Mouse (Mus musculus) retina, postnatal 7 days (tissue): Measurements from ENCODE around the gene Slc30a10.

ENCODE experiments used
- DNase-seq: peaks from one replicate; pipeline ENCODE4 v3.0.0-alpha.2; 2012; ENCODE audit warnings: low read depth, low spot score

The Slc30a10 gene

DNA sequence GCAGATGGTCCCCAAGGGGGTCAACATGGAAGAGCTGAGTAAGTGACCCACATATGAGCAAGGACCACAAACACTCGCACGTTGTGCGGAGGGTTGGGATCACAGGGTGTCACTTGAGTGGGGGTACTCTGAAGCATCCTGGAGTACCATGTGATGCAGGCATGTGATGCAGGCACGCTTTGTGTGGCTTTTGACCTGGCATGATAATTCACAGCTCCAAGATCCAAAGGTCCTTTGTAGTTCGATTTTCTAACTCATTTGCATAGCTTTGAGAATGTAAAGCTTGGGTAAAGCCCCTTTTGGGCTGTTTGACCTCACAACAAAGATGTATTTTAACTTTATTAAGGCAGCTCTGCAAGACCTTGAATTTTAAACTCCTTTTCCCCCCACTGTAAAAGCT lies 8.2 kb downstream of the Slc30a10 start:
- no peak for DNase-seq

DNA sequence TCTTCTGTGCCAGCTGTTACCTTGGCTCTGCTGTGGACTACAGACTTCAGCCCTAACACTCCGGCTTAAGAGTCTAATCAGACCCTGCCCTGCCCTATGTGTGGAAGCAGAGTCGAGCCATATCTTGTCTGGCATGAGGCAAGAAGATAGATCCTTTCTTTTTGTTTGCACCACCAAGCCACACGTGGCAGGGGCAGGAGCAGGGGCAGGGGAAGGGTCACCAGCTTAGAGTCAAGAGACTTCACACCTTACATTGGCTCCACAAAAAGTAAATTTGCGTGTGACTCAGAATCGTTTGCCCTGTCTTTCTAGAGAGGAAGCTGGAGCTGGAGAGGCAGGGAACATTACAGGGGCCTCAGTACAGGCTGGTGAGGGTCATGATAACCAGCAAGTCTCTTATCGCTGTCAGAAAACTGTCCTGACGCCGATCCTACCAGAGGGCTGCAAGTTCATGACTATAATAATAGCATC lies 14.9 kb downstream of the Slc30a10 start:
- DNase-seq = no peak

DNA sequence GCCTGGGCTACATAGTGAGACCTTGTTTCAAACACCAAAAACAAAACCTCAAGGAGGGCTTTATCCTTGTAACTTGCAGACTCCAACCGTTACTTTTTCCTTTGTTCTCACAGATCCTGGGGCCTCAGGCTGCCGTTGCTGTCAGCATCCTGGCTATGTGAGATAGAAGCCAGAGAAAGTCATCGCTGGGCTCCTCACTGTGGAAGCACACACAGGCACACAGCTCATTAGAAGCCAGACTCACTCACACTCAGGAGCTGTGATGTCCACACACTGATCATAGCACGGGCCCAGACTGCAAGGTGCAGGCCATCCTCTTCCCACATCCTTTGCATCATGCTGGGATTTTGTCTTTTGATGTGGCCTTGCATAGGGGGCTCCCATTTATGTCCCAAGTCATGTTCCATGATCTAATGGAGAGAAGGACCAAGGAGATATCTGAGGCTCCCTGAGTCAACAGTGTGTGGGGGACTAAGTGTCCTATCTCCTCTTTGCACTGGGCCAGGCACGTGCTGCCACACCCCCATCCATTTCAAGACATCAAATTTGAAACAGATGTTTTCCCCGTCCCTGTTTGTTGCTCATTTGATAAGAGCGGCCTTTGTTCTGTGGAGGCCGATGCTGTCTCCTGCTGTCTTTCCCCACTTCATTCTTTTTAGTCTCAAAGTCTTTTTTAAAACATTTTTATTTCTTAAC lies 17.5 kb downstream of the Slc30a10 start:
- no peak for DNase-seq

DNA sequence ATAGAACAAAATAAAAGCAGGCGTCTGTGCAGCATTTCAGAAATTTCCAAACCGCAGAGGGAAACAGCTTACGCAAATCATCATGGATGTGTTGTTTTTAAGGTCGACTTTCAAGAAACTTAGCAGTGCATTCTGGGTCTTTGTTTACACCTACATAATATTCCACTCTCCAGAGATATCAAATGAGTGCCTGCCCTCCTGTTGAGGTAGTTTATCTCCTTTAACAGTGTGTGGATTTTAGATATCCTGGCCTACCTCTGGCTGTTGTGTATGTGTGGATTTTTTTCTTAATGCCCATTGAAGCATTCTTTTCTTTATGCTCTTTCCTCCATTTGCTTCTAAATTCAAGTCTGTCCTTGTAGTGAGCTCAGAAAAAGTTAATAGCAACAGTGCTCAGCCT lies 18.1 kb downstream of the Slc30a10 start:
- no peak for DNase-seq

DNA sequence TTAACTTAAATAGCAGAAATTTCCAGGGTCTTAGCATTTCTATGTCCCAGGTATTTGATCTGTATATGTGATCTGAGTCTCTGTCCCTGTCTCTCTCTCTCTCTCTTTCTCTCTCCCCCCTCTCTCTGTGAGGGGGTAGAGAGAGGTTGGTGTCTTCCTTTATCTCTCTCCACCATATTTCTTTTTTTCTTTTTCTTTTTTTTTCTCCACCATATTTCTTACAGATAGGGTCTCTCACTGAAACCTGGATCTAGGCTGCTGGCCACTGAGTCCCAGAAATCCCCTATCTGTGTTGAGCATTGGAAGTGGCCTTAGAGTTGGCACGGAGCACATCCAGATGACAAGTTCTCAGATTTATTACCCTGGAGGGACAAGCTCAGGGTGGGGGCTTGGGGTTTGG lies 18.8 kb downstream of the Slc30a10 start:
- DNase-seq = no peak

DNA sequence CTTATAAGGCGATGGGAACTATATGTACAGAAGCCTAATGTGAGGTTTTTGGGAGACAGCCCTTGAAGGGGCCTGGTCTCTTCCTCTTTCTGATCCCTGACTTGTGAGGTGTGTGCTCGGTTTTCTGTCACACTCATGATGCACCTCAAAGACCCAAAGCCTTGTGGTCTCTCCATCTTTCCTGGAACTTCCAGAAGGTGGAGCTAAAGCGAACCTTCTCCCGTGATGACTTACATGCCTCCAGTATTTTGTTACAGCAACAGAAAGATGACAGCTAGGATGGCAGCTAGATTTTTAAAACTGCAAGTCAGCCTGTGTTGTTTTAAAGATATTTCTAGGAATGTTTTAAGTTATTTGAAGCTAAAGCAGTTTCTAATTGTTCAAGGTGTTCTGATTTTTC lies 25.2 kb downstream of the Slc30a10 start:
- no peak for DNase-seq

DNA sequence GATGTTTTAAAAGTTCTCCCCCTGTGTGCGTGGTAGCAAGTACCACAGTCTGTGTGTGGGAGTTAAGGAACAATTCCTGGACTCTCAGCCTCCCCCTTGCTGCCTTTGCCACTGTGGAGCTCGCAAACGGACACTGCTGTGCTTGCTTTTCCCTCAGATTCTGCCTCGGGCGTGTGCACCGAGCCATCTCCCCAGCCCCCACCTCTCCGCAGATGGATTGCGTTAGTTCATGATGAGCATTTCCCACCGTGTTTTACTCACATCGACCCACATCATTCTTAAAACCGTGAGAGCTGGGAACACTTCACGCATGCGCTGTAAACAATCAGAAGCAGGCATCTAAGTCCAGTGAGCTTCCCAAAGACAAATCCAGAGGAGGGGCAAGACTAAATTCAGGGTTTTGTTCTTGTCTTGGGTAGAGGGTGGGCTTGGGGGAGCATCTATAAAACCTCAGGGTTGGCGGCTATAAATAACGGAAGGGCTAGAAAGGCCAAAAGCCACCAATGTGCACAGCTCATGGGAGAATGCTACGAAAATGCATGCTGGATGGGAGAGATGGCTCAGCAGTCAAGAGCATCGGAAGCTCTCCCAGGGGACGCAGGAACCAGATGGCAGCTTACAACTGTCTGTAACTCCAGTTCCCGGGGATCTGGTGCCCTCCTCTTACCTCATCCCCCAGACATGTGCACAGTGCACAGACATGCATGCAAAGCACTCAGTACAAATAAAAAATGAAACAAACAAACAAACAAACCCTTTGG lies 27.5 kb downstream of the Slc30a10 start:
- DNase-seq = peak; percentile 19

DNA sequence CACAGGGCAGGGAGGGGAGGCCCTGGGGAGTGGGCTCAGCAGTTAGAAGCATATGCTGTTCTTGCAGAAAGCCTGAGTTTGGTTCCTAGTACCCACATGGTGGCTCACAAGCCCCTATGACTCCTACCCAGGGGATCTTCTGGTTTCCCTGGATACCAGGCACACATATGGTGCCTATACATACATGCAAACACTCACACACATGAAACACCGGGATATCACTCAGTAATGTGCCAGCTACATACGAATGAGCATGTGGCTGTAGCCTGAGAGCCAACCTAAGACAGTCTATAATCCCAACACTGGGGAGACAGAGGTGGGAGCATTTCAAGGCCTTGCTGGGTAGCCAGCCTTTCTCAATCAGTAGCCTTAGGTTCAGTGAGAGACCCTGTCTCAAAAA lies 28.1 kb downstream of the Slc30a10 start:
- no peak for DNase-seq

DNA sequence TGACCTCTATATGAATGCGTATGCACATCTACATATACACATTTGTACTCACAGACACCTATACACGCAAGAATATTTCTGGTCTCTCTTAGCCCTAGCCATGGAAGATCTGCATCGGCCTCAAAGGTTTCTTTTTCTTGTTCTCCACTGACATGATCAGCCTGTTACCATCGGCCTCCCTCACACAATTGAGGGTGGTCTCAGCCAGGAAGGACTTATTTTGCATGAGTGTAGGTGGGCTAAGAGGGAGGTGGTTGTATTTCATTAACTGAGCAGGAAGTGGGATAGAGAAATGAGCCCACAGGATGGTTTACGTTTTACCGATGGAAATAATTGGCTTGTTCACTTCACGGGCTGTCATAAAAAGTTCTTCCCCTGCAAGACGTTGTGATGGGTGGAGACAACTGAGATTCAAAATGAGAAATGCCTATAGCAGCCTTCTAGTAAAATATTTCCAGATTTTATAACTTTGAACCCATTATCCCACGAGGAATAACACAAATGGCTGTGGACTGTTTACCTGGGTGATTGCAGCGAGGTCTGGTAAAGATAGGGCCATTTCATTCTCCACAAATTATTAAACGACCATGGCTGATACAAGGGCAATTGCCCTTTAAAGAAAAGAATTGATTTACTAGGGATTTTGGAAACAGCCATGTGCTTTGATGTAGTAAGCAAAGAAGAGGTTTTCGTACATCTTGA lies 28.9 kb downstream of the Slc30a10 start:
- no peak for DNase-seq

DNA sequence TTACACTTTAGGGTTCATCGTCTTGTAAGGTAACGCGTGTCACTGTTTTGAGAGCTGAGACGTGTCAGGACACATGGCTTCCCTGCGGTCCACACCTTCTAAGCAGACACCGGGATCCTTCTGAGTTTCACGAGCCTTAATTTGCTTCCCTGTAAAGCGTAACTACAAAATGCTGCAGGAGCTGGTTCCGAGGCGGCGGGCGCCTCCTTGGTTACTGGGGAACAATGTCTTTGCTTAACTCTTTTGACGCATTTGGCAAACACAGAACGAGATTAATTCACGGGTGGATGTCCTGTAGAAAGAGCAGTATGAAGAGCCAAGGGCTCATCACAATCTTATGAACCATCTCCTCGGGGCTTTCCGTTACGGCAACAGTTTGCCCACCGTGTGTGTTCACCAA lies 29.6 kb downstream of the Slc30a10 start:
- no peak for DNase-seq

DNA sequence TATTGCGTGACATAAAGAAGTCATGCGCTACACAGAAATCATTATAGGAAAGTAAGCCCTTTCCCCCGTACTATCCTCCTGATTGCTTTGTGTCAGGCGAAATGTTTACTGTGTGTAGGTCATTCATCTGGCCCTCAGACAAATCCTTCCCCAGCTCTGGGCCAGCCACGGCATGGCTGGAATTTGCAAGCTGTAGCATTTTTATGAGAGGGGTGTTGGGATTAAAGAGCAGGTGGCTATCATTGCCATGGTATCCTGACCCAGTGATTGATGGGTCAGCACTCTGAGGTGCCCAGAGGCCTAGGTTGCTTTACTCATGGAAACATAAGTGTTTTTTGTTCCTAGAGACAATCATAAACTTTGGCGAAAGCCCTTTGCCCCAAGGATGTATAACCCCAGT lies 35.2 kb downstream of the Slc30a10 start:
- no peak for DNase-seq

DNA sequence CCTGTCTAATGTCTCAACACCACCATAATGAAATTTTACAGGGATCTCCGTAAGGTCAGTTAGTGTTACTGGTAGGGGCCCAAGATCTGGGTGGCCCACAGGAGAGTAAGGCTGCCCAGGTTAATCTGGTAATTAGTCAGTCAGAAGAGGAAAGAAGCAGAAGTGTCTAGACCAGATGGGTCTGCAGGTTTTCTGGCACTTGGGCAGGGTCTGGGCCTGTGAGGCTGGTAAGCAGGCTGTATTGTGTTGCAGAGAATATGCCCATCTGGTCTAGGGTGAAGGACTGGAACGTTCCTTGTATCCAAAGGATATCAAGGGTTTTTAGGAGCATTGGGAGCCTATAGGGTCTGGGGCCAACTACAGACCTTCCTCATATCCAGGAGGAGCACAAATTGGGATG lies 36.0 kb downstream of the Slc30a10 start:
- DNase-seq = no peak

DNA sequence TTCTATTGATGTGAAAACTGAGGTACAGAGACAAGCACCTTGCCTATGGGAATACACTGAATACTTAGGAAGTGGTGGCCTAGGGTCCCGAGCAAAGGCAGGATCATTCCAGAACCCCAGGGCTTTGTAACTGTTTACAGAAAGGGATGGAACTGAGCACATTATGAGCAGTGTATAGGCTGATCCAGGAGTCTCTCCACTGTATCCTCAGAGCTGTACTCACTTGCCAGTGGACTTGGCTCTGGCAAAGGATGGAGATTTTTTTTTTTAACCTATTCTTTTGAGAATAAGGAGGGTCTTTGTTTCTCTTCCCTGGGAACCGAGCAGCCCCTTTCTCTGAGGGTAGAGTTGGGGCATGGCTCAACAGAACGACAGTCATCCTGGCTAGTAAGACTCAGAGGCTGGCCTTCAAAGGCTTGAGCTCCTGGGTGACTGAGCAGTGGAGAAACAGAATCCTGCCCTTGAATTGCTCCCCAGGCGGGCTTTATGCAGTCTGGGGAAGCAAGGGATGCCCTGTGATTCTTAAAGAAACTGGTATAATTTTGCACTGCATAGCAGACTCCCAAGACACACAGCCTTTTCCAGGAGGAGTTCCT lies 38.9 kb downstream of the Slc30a10 start:
- no peak for DNase-seq

DNA sequence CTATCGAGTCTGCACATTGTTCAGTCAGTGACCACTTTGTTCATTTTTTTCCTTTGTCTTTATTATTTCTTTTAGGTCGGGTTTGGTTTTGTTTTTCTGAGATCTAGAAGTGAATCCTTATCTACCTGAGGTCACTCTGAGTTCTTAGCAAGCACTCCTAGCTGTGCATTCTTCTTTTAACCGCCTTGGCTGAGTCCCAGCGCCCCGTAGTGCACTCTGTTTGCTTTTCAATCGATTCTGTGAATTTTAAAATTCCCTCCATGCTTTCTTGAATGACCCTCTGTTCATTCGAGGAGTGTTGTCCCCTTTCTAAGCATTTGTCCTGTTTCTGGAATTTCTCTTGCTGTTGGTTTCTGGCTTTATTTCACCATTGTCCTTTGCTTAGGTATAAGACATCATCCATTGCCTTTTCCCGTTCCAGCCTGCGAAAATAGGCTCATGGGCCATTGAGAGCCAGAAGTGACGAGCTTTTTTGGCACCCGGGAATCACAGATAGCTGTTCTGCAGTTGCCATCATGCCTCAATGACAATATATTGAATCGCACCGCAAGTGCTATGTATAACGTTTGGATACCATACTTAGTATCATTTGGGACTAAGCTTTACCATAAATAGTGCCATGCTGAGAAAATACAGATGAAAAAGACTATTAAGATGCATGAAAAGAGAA lies 42.3 kb downstream of the Slc30a10 start:
- no peak for DNase-seq

DNA sequence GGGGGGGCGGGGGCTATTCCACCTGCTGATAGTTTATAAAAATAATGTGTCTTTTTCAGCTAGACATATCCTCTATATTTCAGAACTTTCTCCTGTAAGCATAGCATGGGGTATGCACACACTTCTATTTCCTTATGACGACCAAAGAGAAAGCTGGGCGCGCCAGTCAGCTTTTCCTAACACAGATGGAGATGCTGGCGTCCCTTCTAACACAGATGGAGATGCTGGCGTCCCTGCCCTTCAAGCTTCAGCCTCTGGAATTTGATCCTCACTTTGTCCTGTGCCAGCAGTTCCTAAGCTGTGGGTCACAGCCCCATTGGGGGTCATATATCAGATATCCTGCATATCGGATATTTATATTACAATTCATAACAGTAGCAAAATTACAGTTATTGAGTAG lies 46.0 kb downstream of the Slc30a10 start:
- no peak for DNase-seq

DNA sequence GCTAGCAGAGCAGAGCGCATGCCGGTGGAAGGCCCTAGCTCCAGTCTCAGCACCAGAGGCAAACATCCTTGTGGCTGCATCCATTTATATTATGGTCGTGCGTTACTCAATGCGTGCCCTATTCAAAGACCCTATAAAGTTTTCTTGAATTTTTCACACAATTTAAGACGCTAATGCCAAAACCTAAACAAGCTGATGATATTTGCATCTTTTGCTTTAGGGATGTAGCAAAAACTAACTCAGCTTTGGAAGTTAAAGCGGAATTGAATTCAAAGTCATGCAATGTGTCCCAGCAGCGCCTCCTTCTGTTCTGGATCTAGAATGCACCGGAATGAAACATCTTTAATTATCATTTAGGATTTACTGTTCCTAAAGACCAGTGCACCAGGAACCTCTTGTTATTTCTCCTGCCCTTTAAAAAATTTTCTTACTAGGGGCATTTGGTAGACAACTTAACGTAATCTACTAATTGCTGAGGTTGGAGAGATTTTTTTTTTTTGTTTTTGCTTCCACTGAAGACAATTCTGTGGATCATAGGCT lies 47.2 kb downstream of the Slc30a10 start:
- peak; percentile 24 for DNase-seq

DNA sequence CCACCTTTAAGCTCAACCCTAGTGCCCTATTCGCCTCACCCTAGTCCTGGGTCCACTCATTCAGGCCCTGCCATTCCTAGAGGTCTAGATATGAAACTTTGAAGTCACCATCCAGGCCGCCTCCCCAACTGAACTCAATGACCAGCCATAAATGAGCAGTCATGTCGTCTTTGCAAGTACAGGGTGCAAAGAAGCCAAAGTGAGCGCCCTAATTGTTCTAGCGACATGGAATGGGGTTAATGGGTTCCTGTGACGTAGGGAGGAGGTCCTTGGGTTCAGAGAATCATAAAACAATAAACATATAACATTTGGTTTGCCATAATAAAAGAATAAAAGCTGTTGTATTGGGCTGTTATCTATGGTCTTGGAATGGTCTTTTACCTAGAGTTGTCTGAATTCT lies 47.9 kb downstream of the Slc30a10 start:
- no peak for DNase-seq

DNA sequence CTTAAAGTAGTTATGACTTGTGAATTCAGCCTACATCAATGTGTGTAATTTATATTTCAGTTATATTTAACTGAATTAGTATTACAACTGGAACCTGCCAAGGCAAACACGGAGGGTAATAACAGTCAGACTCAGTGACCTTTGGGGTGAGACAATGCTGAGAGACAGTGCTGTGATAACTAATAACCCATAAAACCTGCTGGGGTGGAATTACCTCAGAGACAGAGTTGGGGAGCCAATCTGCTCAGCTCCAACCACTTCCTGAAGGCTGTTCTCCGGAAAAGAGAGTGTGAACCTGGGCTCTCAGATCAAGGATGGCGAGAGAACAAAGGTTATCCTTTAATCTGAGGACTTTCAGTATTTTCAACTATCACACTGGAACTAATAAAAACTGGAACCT lies 54.4 kb downstream of the Slc30a10 start:
- no peak for DNase-seq

DNA sequence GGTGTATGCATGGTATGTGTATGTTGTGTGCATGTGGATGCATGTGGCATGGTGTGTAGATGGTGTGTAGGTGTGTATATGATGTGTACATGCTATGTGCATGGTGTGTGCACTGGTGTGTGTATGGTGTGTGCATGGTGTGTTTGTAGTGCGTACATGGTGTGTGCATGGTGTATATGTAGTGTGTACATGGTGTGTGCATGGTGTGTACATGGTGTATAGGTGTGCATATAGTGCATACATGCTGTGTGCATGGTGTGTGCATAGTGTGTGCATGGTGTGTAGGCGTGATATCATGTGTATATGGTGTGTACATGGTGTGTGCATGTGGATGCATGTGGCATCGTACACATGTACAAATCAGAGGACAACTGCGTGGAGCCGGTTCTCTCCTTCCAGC lies 56.7 kb downstream of the Slc30a10 start:
- no peak for DNase-seq

DNA sequence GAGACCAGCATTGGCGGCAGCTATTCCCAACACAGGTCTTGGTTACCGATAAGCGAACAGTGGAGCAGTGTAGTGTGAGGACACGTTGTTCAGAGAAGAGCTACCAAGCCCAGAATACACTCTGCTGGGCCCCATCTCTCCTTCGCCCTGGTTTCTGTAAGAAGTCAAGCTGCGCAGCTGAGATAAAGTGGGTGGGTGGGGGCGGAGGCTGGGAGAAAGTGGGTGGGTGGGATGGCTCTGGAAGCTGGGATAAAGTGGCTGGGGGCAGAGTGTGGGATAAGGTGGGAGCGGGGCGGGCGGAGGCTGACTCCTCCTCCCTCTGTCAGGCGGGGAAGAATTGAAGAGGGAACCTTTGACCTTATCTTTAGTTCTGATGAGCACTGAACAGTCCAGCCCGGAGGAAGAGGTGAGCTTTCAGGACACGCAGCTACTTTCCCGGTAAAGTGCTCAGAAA lies 60.9 kb downstream of the Slc30a10 start:
- DNase-seq = no peak

DNA sequence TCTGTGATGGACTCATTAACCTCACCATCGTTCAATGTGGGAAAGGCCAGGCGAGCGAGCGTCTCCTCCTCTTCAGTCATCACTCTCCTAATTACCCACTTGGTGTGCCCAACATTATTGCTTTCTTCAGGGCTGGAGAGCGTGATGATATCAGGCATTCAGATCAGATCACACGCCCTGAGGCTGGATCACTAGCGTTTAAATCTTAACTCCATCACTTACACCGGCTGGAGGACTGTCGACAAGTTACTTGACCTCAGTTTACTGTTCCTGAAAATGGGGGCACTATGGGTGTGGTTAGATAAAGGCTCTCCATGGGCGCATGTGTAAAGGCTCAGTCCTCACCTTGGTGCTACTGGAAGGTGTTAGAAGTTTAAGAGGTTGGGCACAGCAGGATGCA lies 61.4 kb downstream of the Slc30a10 start:
- DNase-seq = no peak
